ENCODE assay signal across 11 mouse cellular contexts in the genomic region with DNA sequence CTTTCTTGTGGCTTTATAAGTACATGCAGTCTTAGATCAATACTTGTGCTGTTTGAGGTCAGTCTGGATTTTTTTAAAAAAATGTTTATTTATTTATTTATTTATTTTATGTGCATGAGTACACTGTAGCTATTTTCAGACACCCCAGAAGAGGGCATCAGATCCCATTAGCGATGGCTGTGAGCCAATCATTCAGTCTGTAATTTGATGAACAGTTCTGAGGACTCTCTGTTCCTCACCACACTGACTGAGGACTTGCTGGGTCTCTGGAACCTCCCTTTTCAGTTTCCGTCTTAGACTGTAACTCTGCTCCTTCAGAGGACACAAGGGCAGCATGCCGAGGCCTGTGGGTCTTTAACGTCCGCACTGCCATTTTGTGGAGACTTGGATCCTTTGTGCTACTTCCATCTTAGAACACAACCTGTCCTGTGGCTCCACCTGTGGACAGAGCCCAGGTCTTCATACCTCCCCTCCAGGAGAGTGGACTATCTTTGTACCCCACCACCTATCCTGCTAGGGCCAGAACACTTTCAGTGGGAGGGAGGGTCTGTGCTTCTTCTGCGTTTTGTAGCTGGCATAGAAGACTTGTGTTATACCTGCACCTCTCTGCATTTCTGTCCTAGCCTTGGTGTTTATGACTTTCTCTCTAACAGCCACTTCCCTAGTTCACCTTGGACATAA. TPM values are rescaled to one million over a fixed set of nuclear protein-coding genes. Genes with fewer than 3 reads are reported as not detected.
DNase-seq lines count a peak whose midpoint lies in the region; ATAC-seq and TF ChIP-seq lines count a peak whose summit lies in the region.
"Had no signal": no experiment of that assay in that cellular context is flagged by ENCODE, and none has a peak within 500 bp of the region (broad histone marks: within the 10 kb centered on the region; RNA-seq: fewer than 3 reads in every experiment).

No protein-coding gene starts in this region.

- WGBS in heart, postnatal 0 days = 89% methylated on average over 6 of the region's 6 CpGs
- WGBS in heart, embryonic 11.5 days (ENCODE audit: insufficient replicate concordance) = 88% methylated on average over 6 of the region's 6 CpGs
- 87% methylated on average over 6 of the region's 6 CpGs for WGBS in lung, postnatal 0 days
- WGBS in embryonic facial prominence, embryonic 15.5 days = 84% methylated on average over 6 of the region's 6 CpGs
- WGBS in olfactory bulb, adult 2 months = 70% methylated on average over 6 of the region's 6 CpGs

- H3K9ac ChIP-seq in heart, postnatal 0 days (replicated peaks; ENCODE audit: low read depth, low read length) = no peak overlapping the region
- no peak overlapping the region for H3K9ac ChIP-seq in heart, embryonic 11.5 days (ENCODE audit: low read depth, low read length)
- no peak overlapping the region for H3K9ac ChIP-seq in lung, postnatal 0 days (replicated peaks; ENCODE audit: low read depth)
- H3K9ac ChIP-seq in embryonic facial prominence, embryonic 15.5 days = no peak overlapping the region
- H3K9ac ChIP-seq: liver, embryonic 12.5 days had no signal

- H3K27ac ChIP-seq in heart, postnatal 0 days (ENCODE audit: low read depth) = no peak overlapping the region
- no peak overlapping the region for H3K27ac ChIP-seq in heart, embryonic 11.5 days (ENCODE audit: low read depth, low read length)
- no peak overlapping the region for H3K27ac ChIP-seq in lung, postnatal 0 days (ENCODE audit: low read length)
- no peak overlapping the region for H3K27ac ChIP-seq in embryonic facial prominence, embryonic 15.5 days (replicated peaks)
- H3K27ac ChIP-seq in olfactory bulb, adult 2 months (ENCODE audit: insufficient read depth, low read depth, low read length) = peak overlapping the region; percentile 72; the same call in 1 of the 2 replicates
- H3K27ac ChIP-seq: liver, embryonic 12.5 days had no signal

- TF ChIP-seq POLR2A in olfactory bulb, adult 2 months (IDR thresholded peaks at IDR 0.05; ENCODE audit: insufficient read depth, low read depth, low read length) = no peak

- no peaks in the 10 kb centered on the region for H3K9me3 ChIP-seq in heart, postnatal 0 days (replicated peaks; ENCODE audit: control insufficient read depth, low read length)
- H3K9me3 ChIP-seq in heart, embryonic 11.5 days (replicated peaks; ENCODE audit: control insufficient read depth, low read length) = no peaks in the 10 kb centered on the region
- no peaks in the 10 kb centered on the region for H3K9me3 ChIP-seq in lung, postnatal 0 days (ENCODE audit: low read length)
- H3K9me3 ChIP-seq in embryonic facial prominence, embryonic 15.5 days (replicated peaks) = no peaks in the 10 kb centered on the region
- H3K9me3 ChIP-seq: liver, embryonic 12.5 days had no signal

- no peak overlapping the region for H3K4me2 ChIP-seq in heart, postnatal 0 days (ENCODE audit: low read depth, low read length)
- H3K4me2 ChIP-seq in heart, embryonic 11.5 days = no peak overlapping the region
- no peak overlapping the region for H3K4me2 ChIP-seq in lung, postnatal 0 days (replicated peaks; ENCODE audit: low read depth, low read length)
- H3K4me2 ChIP-seq in embryonic facial prominence, embryonic 15.5 days (replicated peaks) = no peak overlapping the region
- H3K4me2 ChIP-seq: liver, embryonic 12.5 days had no signal

- ATAC-seq in heart, postnatal 0 days (ENCODE audit: insufficient read depth, low read depth) = peak; percentile 36; the same call in 1 of the 2 replicates
- no peak for ATAC-seq in heart, embryonic 11.5 days (replicated peaks; ENCODE audit: insufficient number of reproducible peaks, low FRiP score, low TSS enrichment)
- peak; percentile 38 for ATAC-seq in lung, postnatal 0 days
- ATAC-seq in embryonic facial prominence, embryonic 15.5 days (ENCODE audit: insufficient number of reproducible peaks, low FRiP score, low TSS enrichment, low read depth) = 0 out of 2 replicates have a peak, but pooled peaks have one; percentile 19
- ATAC-seq: liver, embryonic 12.5 days had no signal

- no peak for TF ChIP-seq CTCF in heart, postnatal 0 days (IDR thresholded peaks at IDR 0.05; ENCODE audit: low read depth)
- no peak for TF ChIP-seq CTCF in lung, postnatal 0 days (IDR thresholded peaks at IDR 0.05)
- TF ChIP-seq CTCF in olfactory bulb, adult 2 months (IDR thresholded peaks at IDR 0.05; ENCODE audit: insufficient read depth, low read depth, low read length) = no peak

- H3K27me3 ChIP-seq in heart, postnatal 0 days (ENCODE audit: control insufficient read depth, insufficient read depth, low read length) = no peaks in the 10 kb centered on the region
- no peaks in the 10 kb centered on the region for H3K27me3 ChIP-seq in heart, embryonic 11.5 days (ENCODE audit: control insufficient read depth, insufficient read depth, low read length)
- no peaks in the 10 kb centered on the region for H3K27me3 ChIP-seq in lung, postnatal 0 days (replicated peaks; ENCODE audit: insufficient read depth, low read length)
- no peaks in the 10 kb centered on the region for H3K27me3 ChIP-seq in embryonic facial prominence, embryonic 15.5 days
- H3K27me3 ChIP-seq: liver, embryonic 12.5 days had no signal

- no peak for TF ChIP-seq EP300 in heart, postnatal 0 days (IDR thresholded peaks at IDR 0.05; ENCODE audit: low read depth)
- no peak for TF ChIP-seq EP300 in lung, postnatal 0 days (IDR thresholded peaks at IDR 0.05)

- no peaks in the 10 kb centered on the region for H3K4me1 ChIP-seq in heart, postnatal 0 days (ENCODE audit: control insufficient read depth, insufficient read depth)
- no peaks in the 10 kb centered on the region for H3K4me1 ChIP-seq in heart, embryonic 11.5 days (ENCODE audit: control insufficient read depth, insufficient read depth, low read length)
- 0 out of 2 replicates have a peak, but pooled peaks cover 5% of the 10 kb centered on the region for H3K4me1 ChIP-seq in lung, postnatal 0 days (ENCODE audit: insufficient read depth, low read depth, low read length)
- no peaks in the 10 kb centered on the region for H3K4me1 ChIP-seq in embryonic facial prominence, embryonic 15.5 days
- peaks cover 10% of the 10 kb centered on the region for H3K4me1 ChIP-seq in olfactory bulb, adult 2 months (ENCODE audit: control insufficient read depth, insufficient read depth, low read length)

- H3K4me3 ChIP-seq in heart, postnatal 0 days (ENCODE audit: low read depth, low read length) = no peak overlapping the region
- no peak overlapping the region for H3K4me3 ChIP-seq in heart, embryonic 11.5 days (ENCODE audit: low read depth, low read length)
- H3K4me3 ChIP-seq in lung, postnatal 0 days (ENCODE audit: low read depth, low read length) = no peak overlapping the region
- no peak overlapping the region for H3K4me3 ChIP-seq in embryonic facial prominence, embryonic 15.5 days (replicated peaks)
- no peak overlapping the region for H3K4me3 ChIP-seq in olfactory bulb, adult 2 months (ENCODE audit: insufficient read depth, low read depth, low read length)
- H3K4me3 ChIP-seq: liver, embryonic 12.5 days had no signal

- peak; percentile 19 for DNase-seq in heart, postnatal 0 days (ENCODE audit: low spot score)
- DNase-seq in lung, postnatal 0 days (ENCODE audit: low spot score) = peak; percentile 34
- DNase-seq in lung, postnatal 36 days = no peak
- DNase-seq in urinary bladder, postnatal 14 days (ENCODE audit: low spot score) = no peak
- DNase-seq: adrenal gland, postnatal 10 days; kidney, postnatal 14 days; thymus, postnatal 25 days had no signal

- peaks cover 26% of the 10 kb centered on the region for H3K36me3 ChIP-seq in heart, postnatal 0 days (replicated peaks; ENCODE audit: control insufficient read depth, insufficient read depth, low read length)
- peaks cover 8% of the 10 kb centered on the region for H3K36me3 ChIP-seq in heart, embryonic 11.5 days (ENCODE audit: control insufficient read depth, insufficient read depth, low read length)
- peaks cover 20% of the 10 kb centered on the region; the same call in 1 of the 2 replicates for H3K36me3 ChIP-seq in lung, postnatal 0 days (ENCODE audit: insufficient read depth, low read length)
- peaks cover 26% of the 10 kb centered on the region for H3K36me3 ChIP-seq in embryonic facial prominence, embryonic 15.5 days

RNA-seq across cellular contexts. Expression of a gene that starts 28.9 kb away (rescaled TPM):
- total RNA-seq in heart, postnatal 0 days (2014; rRNA removed; ENCODE audit: low replicate concordance) = 36.3 and 39.7 TPM in 2 replicates
- 29.4 and 31.8 TPM in 2 replicates for polyA plus RNA-seq in heart, postnatal 0 days (2015; fragmentation: Nextera tagmentation; extraction: Ambion mirVana)
- polyA plus RNA-seq in heart, embryonic 11.5 days (2014; fragmentation: Nextera tagmentation; extraction: Ambion mirVana) = 55.4 and 64.8 TPM in 2 replicates
- 81.4 and 90.7 TPM in 2 replicates for polyA plus RNA-seq in lung, postnatal 0 days (2015; fragmentation: Nextera tagmentation; extraction: Ambion mirVana)
- polyA plus RNA-seq in embryonic facial prominence, embryonic 15.5 days (2015; fragmentation: Nextera tagmentation; extraction: Ambion mirVana) = 106 and 110 TPM in 2 replicates
- 665 TPM in 1 of 2 replicates, not detected in the other for polyA plus RNA-seq in olfactory bulb, adult 2 months (2012; ENCODE audit: insufficient read depth, insufficient read length, low replicate concordance, missing spikeins)

Comparison
In these comparisons a context has a peak if more than half of its experiments do, and no peak if none do; other contexts are left out.
1. DNase-seq: peak in heart, postnatal 0 days (single experiment) and lung, postnatal 0 days (single experiment); none in lung, postnatal 36 days (single experiment) and urinary bladder, postnatal 14 days (single experiment).